Mouse (Mus musculus): Measurements from ENCODE around the gene Oard1.

- TF ChIP-seq POLR2A (IDR thresholded peaks at IDR 0.05; ENCODE audit: control insufficient read depth, extremely low read depth, insufficient read depth, low read length, poor library complexity) (no peak), CTCF (IDR thresholded peaks at IDR 0.05; ENCODE audit: borderline replicate concordance, control insufficient read depth, extremely low read depth, insufficient read depth, low read length, poor library complexity) (no peak)
These were observed 44.4 kb downstream of the Oard1 start for GRCm38 (mm10) chr17:48454190-48454589.
